Comparison of ENCODE assay signal across 20 mouse cellular contexts in genomic region chr2:145949475-145950068, GRCm38 (mm10). TPM values are rescaled to one million over a fixed set of nuclear protein-coding genes. Genes with fewer than 3 reads are reported as not detected.
A peak's percentile ranks its signal among the peaks of the same experiment; 100 is the strongest.
DNase-seq lines count a peak whose midpoint lies in the region; ATAC-seq and TF ChIP-seq lines count a peak whose summit lies in the region.
"Had no signal": no experiment of that assay in that cellular context is flagged by ENCODE, and none has a peak within 500 bp of the region (broad histone marks: within the 10 kb centered on the region; RNA-seq: fewer than 3 reads in every experiment).

No protein-coding gene starts in this region.

- H3K27me3 ChIP-seq in hindbrain, embryonic 12.5 days, result no peaks in the 10 kb centered on the region
- H3K27me3 ChIP-seq in midbrain, embryonic 13.5 days, result 0 out of 2 replicates have a peak, but pooled peaks cover 3% of the 10 kb centered on the region
- H3K27me3 ChIP-seq in stomach, postnatal 0 days (ENCODE audit: control insufficient read depth, insufficient read depth, low read length), result no peaks in the 10 kb centered on the region
- H3K27me3 ChIP-seq: limb, embryonic 15.5 days; lung, embryonic 15.5 days had no signal

- no peak overlapping the region for H3K9ac ChIP-seq in hindbrain, embryonic 12.5 days
- no peak overlapping the region for H3K9ac ChIP-seq in midbrain, embryonic 13.5 days (replicated peaks)
- H3K9ac ChIP-seq in stomach, postnatal 0 days (ENCODE audit: low read length), result no peak overlapping the region
- H3K9ac ChIP-seq: embryonic facial prominence, embryonic 13.5 days; limb, embryonic 15.5 days; lung, embryonic 15.5 days had no signal

- ATAC-seq in hindbrain, embryonic 12.5 days (ENCODE audit: low FRiP score), result peak; percentile 81
- ATAC-seq in midbrain, embryonic 13.5 days, result peak; percentile 68
- no peak for ATAC-seq in stomach, postnatal 0 days (ENCODE audit: low FRiP score, low TSS enrichment)
- ATAC-seq in CD4-positive, CD25-positive, alpha-beta regulatory T cell, adult 4 months, result no peak
- no peak for ATAC-seq in activated CD4-positive, CD25-positive, alpha-beta regulatory T cell, adult 4 months

- H3K9me3 ChIP-seq in hindbrain, embryonic 12.5 days (replicated peaks), result no peaks in the 10 kb centered on the region
- no peaks in the 10 kb centered on the region for H3K9me3 ChIP-seq in midbrain, embryonic 13.5 days
- H3K9me3 ChIP-seq in stomach, postnatal 0 days (ENCODE audit: control insufficient read depth, low read length), result no peaks in the 10 kb centered on the region
- H3K9me3 ChIP-seq: embryonic facial prominence, embryonic 13.5 days; limb, embryonic 15.5 days; lung, embryonic 15.5 days had no signal

- H3K36me3 ChIP-seq in hindbrain, embryonic 12.5 days, result no peaks in the 10 kb centered on the region
- no peaks in the 10 kb centered on the region for H3K36me3 ChIP-seq in midbrain, embryonic 13.5 days
- no peaks in the 10 kb centered on the region for H3K36me3 ChIP-seq in stomach, postnatal 0 days (ENCODE audit: control insufficient read depth, insufficient read depth, low read length)
- H3K36me3 ChIP-seq: embryonic facial prominence, embryonic 13.5 days; limb, embryonic 15.5 days; lung, embryonic 15.5 days had no signal

- H3K4me1 ChIP-seq in hindbrain, embryonic 12.5 days, result peaks cover 16% of the 10 kb centered on the region
- peaks cover 21% of the 10 kb centered on the region for H3K4me1 ChIP-seq in midbrain, embryonic 13.5 days (replicated peaks)
- H3K4me1 ChIP-seq in stomach, postnatal 0 days (replicated peaks; ENCODE audit: control insufficient read depth, insufficient read depth), result no peaks in the 10 kb centered on the region
- H3K4me1 ChIP-seq: limb, embryonic 15.5 days; lung, embryonic 15.5 days had no signal

- H3K27ac ChIP-seq in hindbrain, embryonic 12.5 days, result peak overlapping the region; percentile 30; the same call in 1 of the 2 replicates
- peak overlapping the region; percentile 66 for H3K27ac ChIP-seq in midbrain, embryonic 13.5 days
- H3K27ac ChIP-seq in stomach, postnatal 0 days (replicated peaks), result no peak overlapping the region
- H3K27ac ChIP-seq: embryonic facial prominence, embryonic 13.5 days; limb, embryonic 15.5 days; lung, embryonic 15.5 days had no signal

- H3K4me3 ChIP-seq in hindbrain, embryonic 12.5 days, result no peak overlapping the region
- H3K4me3 ChIP-seq in midbrain, embryonic 13.5 days (replicated peaks), result no peak overlapping the region
- H3K4me3 ChIP-seq in stomach, postnatal 0 days (ENCODE audit: low read depth, low read length), result no peak overlapping the region
- H3K4me3 ChIP-seq: embryonic facial prominence, embryonic 13.5 days; limb, embryonic 15.5 days; lung, embryonic 15.5 days had no signal

- WGBS in hindbrain, embryonic 12.5 days, result 19% methylated on average over 11 of the region's 11 CpGs
- 16% methylated on average over 11 of the region's 11 CpGs for WGBS in midbrain, embryonic 13.5 days
- 45% methylated on average over 11 of the region's 11 CpGs for WGBS in stomach, postnatal 0 days

- no peak for TF ChIP-seq CTCF in stomach, postnatal 0 days (IDR thresholded peaks at IDR 0.05; ENCODE audit: low read depth)

- peak overlapping the region; percentile 9; the same call in 1 of the 2 replicates for H3K4me2 ChIP-seq in hindbrain, embryonic 12.5 days (replicated peaks)
- H3K4me2 ChIP-seq in midbrain, embryonic 13.5 days (replicated peaks), result peak overlapping the region; percentile 25
- no peak overlapping the region for H3K4me2 ChIP-seq in stomach, postnatal 0 days (replicated peaks; ENCODE audit: low read depth)
- H3K4me2 ChIP-seq: embryonic facial prominence, embryonic 13.5 days; heart, embryonic 11.5 days; limb, embryonic 15.5 days; lung, embryonic 15.5 days had no signal

- TF ChIP-seq EP300 in stomach, postnatal 0 days (optimal IDR thresholded peaks at IDR 0.05), result no peak

- DNase-seq in embryo, embryonic 11 days, result peak; percentile 27
- no peak for DNase-seq in embryo, embryonic 9.5 days (ENCODE audit: extremely low spot score)
- peak; percentile 67 for DNase-seq in retina, postnatal 1 day
- no peak for DNase-seq in stomach, postnatal 0 days (ENCODE audit: low spot score)
- DNase-seq: cerebellum, adult 9-10 months; gastrocnemius, postnatal 25 days; heart, postnatal 36 days; kidney, adult 18-20 months; kidney, postnatal 4 days; right cerebral cortex, postnatal 4 days; thymus, postnatal 14 days had no signal

RNA-seq across cellular contexts. Expression of gene Crnkl1, which starts 14.8 kb away (rescaled TPM):
- 39.0 and 41.5 TPM in 2 replicates for polyA plus RNA-seq in hindbrain, embryonic 12.5 days (2016; fragmentation: Nextera tagmentation; extraction: Ambion mirVana)
- 33.5 and 35.6 TPM in 2 replicates for polyA plus RNA-seq in midbrain, embryonic 13.5 days (2015; fragmentation: Nextera tagmentation; extraction: Ambion mirVana)
- polyA plus RNA-seq in stomach, postnatal 0 days (2015; fragmentation: Nextera tagmentation; extraction: Ambion mirVana), result 13.4 and 15.2 TPM in 2 replicates
- polyA plus RNA-seq in CD4-positive, CD25-positive, alpha-beta regulatory T cell, adult 4 months (2017; shearing (Covaris generic)), result 10 to 100 TPM; 53.9 to 62.2 TPM
- 10 to 100 TPM; 53.1 to 55.4 TPM for polyA plus RNA-seq in activated CD4-positive, CD25-positive, alpha-beta regulatory T cell, adult 4 months (2017; shearing (Covaris generic))

RNA-seq across cellular contexts. Expression of gene Cfap61, which starts 15.0 kb away (rescaled TPM):
- 3.0 and 3.6 TPM in 2 replicates for polyA plus RNA-seq in hindbrain, embryonic 12.5 days (2016; fragmentation: Nextera tagmentation; extraction: Ambion mirVana)
- polyA plus RNA-seq in midbrain, embryonic 13.5 days (2015; fragmentation: Nextera tagmentation; extraction: Ambion mirVana), result 1.7 and 1.8 TPM in 2 replicates
- 0.16 and 0.77 TPM in 2 replicates for polyA plus RNA-seq in stomach, postnatal 0 days (2015; fragmentation: Nextera tagmentation; extraction: Ambion mirVana)
- not detected for polyA plus RNA-seq in CD4-positive, CD25-positive, alpha-beta regulatory T cell, adult 4 months (2017; shearing (Covaris generic))
- polyA plus RNA-seq in activated CD4-positive, CD25-positive, alpha-beta regulatory T cell, adult 4 months (2017; shearing (Covaris generic)), result not detected
- polyA plus RNA-seq: stomach, embryonic 14.5 days had no signal

RNA-seq across cellular contexts. Expression of gene Naa20, which starts 47.7 kb away (rescaled TPM):
- polyA plus RNA-seq in hindbrain, embryonic 12.5 days (2016; fragmentation: Nextera tagmentation; extraction: Ambion mirVana), result 115 and 125 TPM in 2 replicates
- polyA plus RNA-seq in midbrain, embryonic 13.5 days (2015; fragmentation: Nextera tagmentation; extraction: Ambion mirVana), result 119 and 126 TPM in 2 replicates
- 119 and 134 TPM in 2 replicates for polyA plus RNA-seq in stomach, postnatal 0 days (2015; fragmentation: Nextera tagmentation; extraction: Ambion mirVana)
- polyA plus RNA-seq in CD4-positive, CD25-positive, alpha-beta regulatory T cell, adult 4 months (2017; shearing (Covaris generic)), result 100 to 1,000 TPM; 123 to 134 TPM
- 100 to 1,000 TPM; 124 to 131 TPM for polyA plus RNA-seq in activated CD4-positive, CD25-positive, alpha-beta regulatory T cell, adult 4 months (2017; shearing (Covaris generic))

Comparison
In these comparisons a context has a peak if more than half of its experiments do, and no peak if none do; other contexts are left out.
1. DNase-seq: peak in embryo, embryonic 11 days (single experiment) and retina, postnatal 1 day (single experiment); none in embryo, embryonic 9.5 days (single experiment) and stomach, postnatal 0 days (single experiment).
2. ATAC-seq: peak in hindbrain, embryonic 12.5 days (single experiment) and midbrain, embryonic 13.5 days (single experiment); none in stomach, postnatal 0 days (single experiment), CD4-positive, CD25-positive, alpha-beta regulatory T cell, adult 4 months (single experiment) and activated CD4-positive, CD25-positive, alpha-beta regulatory T cell, adult 4 months (single experiment).